Mouse (Mus musculus) kidney, postnatal 0 days (tissue): ENCODE measurements around the gene Cnga3. TPM values are rescaled to one million over a fixed set of nuclear protein-coding genes. Genes with fewer than 3 reads are reported as not detected.

ENCODE experiments used
- ATAC-seq: fragments of 200-750 bp; cut with Nextera tagmentation; replicated peaks from 2 replicates; pipeline ENCODE4 v1.8.0; 2017; ENCODE audit warnings: low read depth, moderate number of reproducible peaks, moderate TSS enrichment, moderate library complexity; ENCODE audit not compliant: low FRiP score
- DNase-seq: peaks from one replicate; pipeline ENCODE4 v3.0.0-alpha.2; 2016; ENCODE audit warnings: low spot score
- H3K27ac ChIP-seq: fragments of 300-500 bp; sonication (generic); 2 replicates; pipeline ENCODE4 v1.5.1; 2014; ENCODE audit warnings: mild to moderate bottlenecking
- H3K27me3 ChIP-seq: fragments of 300-500 bp; sonication (generic); 2 replicates; pipeline ENCODE4 v1.6.1; 2014; ENCODE audit warnings: low read length, mixed read lengths; ENCODE audit not compliant: insufficient read depth
- H3K36me3 ChIP-seq: fragments of 300-500 bp; sonication (generic); 2 replicates; pipeline ENCODE4 v1.6.1; 2014; ENCODE audit warnings: low read length, mixed read lengths; ENCODE audit not compliant: insufficient read depth
- H3K4me1 ChIP-seq: fragments of 300-500 bp; sonication (generic); replicated peaks from 2 replicates; pipeline ENCODE4 v1.6.1; 2014; ENCODE audit warnings: antibody characterized with exemption, low read length, mixed read lengths; ENCODE audit not compliant: insufficient read depth
- H3K4me2 ChIP-seq: fragments of 300-500 bp; sonication (generic); 2 replicates; pipeline ENCODE4 v1.6.1; 2014; ENCODE audit warnings: mild to moderate bottlenecking, low read length, moderate library complexity, mixed read lengths
- H3K4me3 ChIP-seq: fragments of 300-500 bp; sonication (generic); replicated peaks from 2 replicates; pipeline ENCODE4 v1.5.1; 2014; ENCODE audit warnings: low read depth, low read length
- H3K9ac ChIP-seq: fragments of 300-500 bp; sonication (generic); 2 replicates; pipeline ENCODE4 v1.6.1; 2014; ENCODE audit warnings: low read depth, low read length
- H3K9me3 ChIP-seq: fragments of 300-500 bp; sonication (generic); replicated peaks from 2 replicates; pipeline ENCODE4 v1.6.1; 2016; ENCODE audit warnings: low read length, inconsistent platforms, mixed read lengths
- CTCF ChIP-seq: IDR thresholded peaks from 2 replicates; pipeline ENCODE4 v1.5.1; 2016; ENCODE audit warnings: antibody characterized with exemption, low read depth, mild to moderate bottlenecking, moderate library complexity
- WGBS: fragments of 180-500 bp; shearing (Covaris S2); extraction: QIAGEN DNeasy Blood & Tissue Kit; methylation state at CpG from one replicate; pipeline ENCODE4 v1.1.7; 2014; 5-methylcytosine and 5-hydroxymethylcytosine counted together
- polyA plus RNA-seq: library from polyadenylated mRNA; unstranded; fragments of >200 nt; fragmentation: Nextera tagmentation; extraction: Ambion mirVana; gene quantifications from 2 replicates; pipeline ENCODE4 v1.2.1, GENCODE M21; 2015

Cnga3 gene
- polyA plus RNA-seq, 1 experiment from 2014 or later = not detected

DNA sequence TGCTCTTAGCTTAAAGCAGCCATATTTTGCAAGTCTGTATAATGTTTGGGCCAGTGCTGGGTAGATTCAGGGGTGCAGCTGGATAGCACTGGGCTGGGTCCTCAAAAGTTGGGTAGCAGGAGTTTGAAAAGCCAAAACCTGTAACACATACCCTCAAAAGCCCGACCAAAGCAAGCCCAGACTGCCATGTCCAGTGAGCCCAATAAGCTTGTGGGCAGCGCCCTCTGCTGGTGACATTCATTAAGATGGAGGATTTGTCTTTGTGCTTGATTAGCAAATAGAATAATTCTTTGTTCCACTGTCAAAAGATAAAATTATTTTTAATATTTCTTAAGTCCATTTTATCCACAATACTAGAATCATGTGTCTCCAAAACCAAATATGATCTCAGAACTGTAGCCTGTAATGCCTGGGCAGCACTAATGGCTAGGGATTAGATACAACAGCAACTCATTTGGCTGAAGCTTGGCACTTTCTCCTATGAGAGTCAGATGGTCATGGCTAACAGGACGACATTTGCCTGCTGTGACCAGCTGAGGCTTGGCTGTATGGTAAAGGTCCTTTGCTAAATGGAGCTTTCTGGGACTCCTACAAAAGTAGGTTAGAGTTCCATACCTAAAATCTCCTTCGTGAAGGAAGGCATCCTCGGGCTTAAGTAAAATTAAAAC lies 36.5 kb downstream of the Cnga3 start:
- no peak overlapping the region for H3K4me3 ChIP-seq
- H3K36me3 ChIP-seq = no peaks in the 10 kb centered on the region
- TF ChIP-seq CTCF = peak; percentile 95
- DNase-seq = peak; percentile 87
- no peaks in the 10 kb centered on the region for H3K4me1 ChIP-seq
- no peaks in the 10 kb centered on the region for H3K27me3 ChIP-seq
- no peak overlapping the region for H3K4me2 ChIP-seq
- WGBS = 41% methylated on average over 5 of the region's 5 CpGs
- no peak overlapping the region for H3K9ac ChIP-seq
- no peaks in the 10 kb centered on the region for H3K9me3 ChIP-seq
- no peak for ATAC-seq
- H3K27ac ChIP-seq = no peak overlapping the region

DNA sequence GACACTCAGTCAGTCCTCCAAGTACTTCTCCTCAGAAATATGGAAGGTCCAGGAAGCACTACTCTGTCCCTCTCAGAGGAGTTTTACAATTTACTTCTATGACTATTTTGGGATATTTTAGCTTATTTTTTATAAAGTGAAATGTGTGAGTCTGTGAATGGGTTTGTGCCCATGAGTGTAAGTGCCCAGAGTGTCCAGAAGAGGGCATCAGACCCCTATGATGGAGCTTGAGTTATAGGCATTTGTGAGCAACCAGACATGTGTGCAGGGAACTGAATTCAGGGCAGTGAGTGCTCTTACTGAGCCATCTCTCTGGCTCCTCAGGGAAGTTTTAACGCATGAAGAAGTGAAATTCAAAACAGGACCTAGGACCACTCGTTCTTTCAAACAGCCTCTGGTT lies 44.2 kb downstream of the Cnga3 start:
- Histone ChIP-seq H3K27me3 (no peaks in the 10 kb centered on the region), H3K36me3 (no peaks in the 10 kb centered on the region), H3K9me3 (no peaks in the 10 kb centered on the region), H3K27ac (no peak overlapping the region), H3K4me2 (no peak overlapping the region), H3K9ac (no peak overlapping the region), H3K4me1 (no peaks in the 10 kb centered on the region), H3K4me3 (no peak overlapping the region)
- TF ChIP-seq CTCF = no peak
- no peak for DNase-seq
- 93% methylated on average over 2 of the region's 2 CpGs for WGBS
- ATAC-seq = no peak

DNA sequence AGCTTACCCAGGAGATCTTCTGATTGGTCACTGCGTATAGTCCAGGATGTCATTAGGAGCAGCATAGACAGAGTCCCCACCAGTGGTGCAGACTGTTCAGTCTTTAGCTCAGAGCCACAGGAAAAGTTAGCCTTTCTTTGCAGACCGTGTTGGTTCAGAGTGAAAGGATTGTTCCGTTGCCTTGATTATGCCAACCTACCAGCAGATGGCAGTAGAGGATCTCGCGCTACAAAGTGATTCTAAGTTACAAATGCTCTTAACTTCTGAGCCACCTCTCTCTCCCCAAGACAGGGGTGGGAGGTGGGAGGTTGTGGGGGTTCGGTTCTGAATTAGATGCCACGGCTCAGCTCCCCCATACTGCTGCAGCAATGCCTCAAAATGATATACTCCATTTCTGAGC lies 58.2 kb downstream of the Cnga3 start:
- H3K4me2 ChIP-seq = no peak overlapping the region
- DNase-seq (peak; percentile 87), ATAC-seq (no peak)
- no peaks in the 10 kb centered on the region for H3K9me3 ChIP-seq
- no peak overlapping the region for H3K27ac ChIP-seq
- H3K36me3 ChIP-seq = no peaks in the 10 kb centered on the region
- H3K27me3 ChIP-seq = no peaks in the 10 kb centered on the region
- WGBS = 5% methylated on average over 7 of the region's 7 CpGs
- no peak overlapping the region for H3K4me3 ChIP-seq
- H3K9ac ChIP-seq = no peak overlapping the region
- no peaks in the 10 kb centered on the region for H3K4me1 ChIP-seq
- TF ChIP-seq CTCF = peak; percentile 92

DNA sequence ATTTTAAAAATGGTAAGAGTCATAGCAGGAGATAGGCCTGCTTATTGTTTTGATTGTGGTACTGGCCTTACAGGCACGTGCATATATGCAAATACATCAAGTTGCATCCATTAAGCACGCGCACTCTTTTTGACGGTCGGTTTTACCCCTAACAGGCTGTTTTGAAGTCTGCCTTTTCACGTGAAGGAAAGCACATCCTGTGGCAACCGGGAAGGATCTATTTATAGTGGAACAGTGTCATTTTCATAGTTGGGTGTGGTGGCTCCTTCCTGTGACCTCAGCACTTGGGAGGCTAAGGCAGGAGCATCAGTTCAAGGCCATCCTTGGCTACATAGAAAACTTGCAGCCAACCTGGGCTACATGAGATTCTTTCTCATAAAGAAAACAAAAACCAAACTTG lies 72.3 kb downstream of the Cnga3 start:
- Histone ChIP-seq H3K27me3 (no peaks in the 10 kb centered on the region), H3K9ac (no peak overlapping the region), H3K9me3 (no peaks in the 10 kb centered on the region), H3K4me2 (no peak overlapping the region), H3K4me3 (no peak overlapping the region), H3K27ac (no peak overlapping the region), H3K36me3 (no peaks in the 10 kb centered on the region), H3K4me1 (no peaks in the 10 kb centered on the region)
- no peak for TF ChIP-seq CTCF
- ATAC-seq (no peak), DNase-seq (no peak)
- WGBS = 66% methylated on average over 7 of the region's 7 CpGs

DNA sequence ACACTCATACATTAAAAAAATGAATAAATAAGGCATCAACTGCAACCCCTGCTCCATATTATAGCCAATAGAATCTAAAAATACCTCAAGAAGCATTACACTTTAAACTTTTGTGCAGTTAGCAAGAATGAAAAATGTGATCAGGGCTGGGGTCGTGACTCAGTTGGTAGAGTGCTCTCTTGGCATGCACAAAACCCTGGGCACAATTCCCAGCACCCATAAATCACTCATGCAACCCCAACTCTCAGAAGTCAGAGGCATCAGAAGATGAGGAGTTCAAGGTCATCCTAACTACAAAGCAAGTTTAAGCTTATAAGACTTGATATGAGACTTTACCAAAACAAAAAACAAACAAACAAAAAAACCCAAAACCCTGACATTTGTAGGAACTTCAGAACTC lies 73.5 kb downstream of the Cnga3 start:
- WGBS = 76% methylated on average over 1 of the region's 1 CpGs
- no peaks in the 10 kb centered on the region for H3K9me3 ChIP-seq
- no peaks in the 10 kb centered on the region for H3K4me1 ChIP-seq
- no peak overlapping the region for H3K9ac ChIP-seq
- no peaks in the 10 kb centered on the region for H3K27me3 ChIP-seq
- H3K4me2 ChIP-seq = no peak overlapping the region
- no peak overlapping the region for H3K27ac ChIP-seq
- no peaks in the 10 kb centered on the region for H3K36me3 ChIP-seq
- TF ChIP-seq CTCF = no peak
- no peak for ATAC-seq
- no peak for DNase-seq
- no peak overlapping the region for H3K4me3 ChIP-seq

DNA sequence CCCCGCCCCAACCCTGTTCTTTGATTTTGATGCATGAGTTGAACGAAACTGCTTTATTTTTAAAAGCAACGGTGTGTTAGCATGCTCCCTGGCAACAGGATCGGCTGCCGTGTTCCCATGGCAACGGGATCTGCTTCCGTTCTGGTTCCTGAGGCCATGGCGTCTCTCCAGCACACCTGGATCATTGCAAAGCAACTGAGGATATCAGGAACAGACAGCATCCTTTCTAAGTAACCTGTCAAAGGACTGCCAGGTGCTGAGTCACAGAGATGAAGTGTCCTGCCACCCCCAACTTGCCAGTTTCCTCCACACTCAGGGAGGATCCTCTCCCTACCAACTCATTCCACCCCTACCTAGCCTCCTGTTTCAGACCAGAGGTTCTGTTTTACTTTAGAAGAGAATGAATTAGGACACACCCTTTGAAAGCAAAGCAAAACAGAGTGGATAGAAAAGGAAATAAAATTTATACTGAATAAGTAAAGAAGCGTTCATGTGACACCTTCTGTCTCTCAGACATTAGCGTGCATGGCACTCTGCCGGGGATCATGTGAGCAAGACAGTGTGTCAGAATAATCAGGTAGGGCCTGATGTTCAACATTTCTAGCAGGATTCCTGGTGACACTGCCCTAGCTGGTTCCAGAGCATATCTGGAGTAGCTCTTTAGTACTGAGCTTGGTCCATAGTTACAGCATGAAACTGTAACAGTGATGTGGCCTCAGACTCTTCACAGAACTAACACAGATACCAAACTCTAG lies 74.1 kb downstream of the Cnga3 start:
- DNase-seq = no peak
- no peaks in the 10 kb centered on the region for H3K27me3 ChIP-seq
- H3K4me1 ChIP-seq = no peaks in the 10 kb centered on the region
- no peak for ATAC-seq
- H3K36me3 ChIP-seq = no peaks in the 10 kb centered on the region
- no peak overlapping the region for H3K4me2 ChIP-seq
- TF ChIP-seq CTCF = no peak
- no peak overlapping the region for H3K9ac ChIP-seq
- WGBS = 47% methylated on average over 11 of the region's 11 CpGs
- no peaks in the 10 kb centered on the region for H3K9me3 ChIP-seq
- H3K4me3 ChIP-seq = no peak overlapping the region
- H3K27ac ChIP-seq = no peak overlapping the region
